Mouse (Mus musculus): ENCODE results near the gene Eps8.

- no peak for TF ChIP-seq TAL1 (IDR thresholded peaks at IDR 0.05; ENCODE audit: low read length)
- no peak for TF ChIP-seq GATA1 (IDR thresholded peaks at IDR 0.05; ENCODE audit: low read length)
Measured at GRCm38 (mm10) chr6:137675556-137675955, 20.9 kb upstream of the Eps8 start.
